Mouse (Mus musculus): ENCODE measurements around the gene Rab31. TPM values are rescaled to one million over a fixed set of nuclear protein-coding genes. Genes with fewer than 3 reads are reported as not detected.

Rab31 gene
- total RNA-seq, 2 experiments from 2014 or later, result 50.2 to 51.1 TPM

DNA sequence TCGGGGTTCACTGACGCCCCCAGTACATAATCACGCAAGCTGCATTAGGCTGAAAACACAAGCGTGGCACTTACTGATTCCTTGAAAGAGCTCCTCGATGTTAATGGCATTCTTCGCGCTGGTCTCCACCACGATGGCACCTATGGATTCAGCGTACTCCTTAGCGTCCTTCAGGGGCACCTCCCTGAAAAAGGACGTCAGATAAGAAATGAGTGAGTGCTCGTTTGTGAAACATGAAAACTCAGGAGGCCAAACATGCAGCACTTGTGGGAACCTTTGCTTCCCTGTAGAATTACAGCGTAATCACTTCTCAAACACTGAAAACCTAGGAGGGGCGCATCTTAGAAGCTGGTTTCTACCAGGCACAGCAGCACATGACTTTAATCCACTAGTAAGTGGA lies 104.8 kb downstream of the Rab31 start:
- DNase-seq (ENCODE audit: low spot score in 2 of 2), result no peak

DNA sequence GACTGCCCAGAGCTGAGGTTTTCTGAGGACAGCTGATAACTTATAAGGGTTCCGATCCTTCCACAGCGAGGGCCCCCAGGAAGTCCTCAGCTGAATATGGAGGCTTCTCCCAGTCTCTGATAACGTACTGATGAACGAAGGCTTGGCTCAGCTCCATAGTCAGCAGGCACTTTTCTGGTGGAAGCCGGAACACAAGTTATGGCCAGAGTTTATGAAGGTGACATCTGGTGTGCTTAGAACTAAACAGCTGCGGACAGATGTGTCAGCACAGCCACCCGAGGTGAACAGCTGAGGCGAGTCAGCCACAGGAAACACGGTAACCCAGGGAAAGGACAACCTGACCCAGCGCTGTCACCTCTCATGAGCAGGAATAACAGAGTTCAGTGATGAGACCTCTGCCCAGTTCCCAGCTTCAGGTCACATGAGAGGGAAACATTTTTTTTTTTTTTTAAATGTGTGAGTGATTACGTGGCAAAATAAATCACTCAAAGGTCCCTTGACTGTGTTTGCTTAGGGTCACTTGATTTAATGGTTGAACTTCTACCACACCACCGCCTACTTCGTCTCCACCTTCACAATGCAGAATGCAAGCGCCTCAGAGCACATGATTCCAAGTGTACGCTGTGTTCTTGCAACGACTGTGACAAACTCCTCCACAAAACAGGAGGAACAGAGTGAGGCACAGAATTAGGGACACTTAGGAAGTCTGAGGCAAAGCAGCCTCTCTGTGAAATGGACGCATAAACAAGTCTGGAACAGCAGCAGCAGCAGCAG lies 106.0 kb downstream of the Rab31 start:
- DNase-seq (ENCODE audit: low spot score in 2 of 2), result peak; percentile 38 to 48

DNA sequence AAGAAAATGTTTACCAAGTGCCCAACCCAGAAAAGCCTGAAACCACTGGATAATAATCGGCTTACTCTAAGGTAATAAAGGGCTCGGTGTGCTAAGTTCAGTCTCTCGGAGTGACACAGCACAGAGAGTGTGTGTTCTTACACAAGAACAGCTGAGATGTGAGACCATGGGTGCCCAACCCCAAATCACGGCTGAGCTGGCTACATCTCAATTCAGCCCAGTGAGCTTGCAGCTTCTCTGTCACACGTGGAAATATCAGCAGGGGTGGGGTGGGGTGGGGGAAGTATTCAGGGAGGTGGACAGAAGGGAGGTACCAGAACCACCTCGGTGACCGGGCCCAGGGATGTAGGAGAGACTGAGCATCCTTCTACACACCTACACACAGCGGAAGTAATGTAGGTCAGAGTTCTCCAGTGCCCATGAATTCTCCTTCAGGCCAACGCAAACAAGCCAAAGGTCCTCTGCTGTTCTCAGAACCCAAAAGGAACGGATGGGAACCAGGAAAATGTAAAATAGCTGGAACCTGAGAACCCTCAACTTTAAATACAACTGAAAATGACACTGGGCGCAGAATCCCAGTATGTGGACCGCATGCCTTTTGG lies 106.7 kb downstream of the Rab31 start:
- DNase-seq (ENCODE audit: low spot score in 2 of 2), result no peak

DNA sequence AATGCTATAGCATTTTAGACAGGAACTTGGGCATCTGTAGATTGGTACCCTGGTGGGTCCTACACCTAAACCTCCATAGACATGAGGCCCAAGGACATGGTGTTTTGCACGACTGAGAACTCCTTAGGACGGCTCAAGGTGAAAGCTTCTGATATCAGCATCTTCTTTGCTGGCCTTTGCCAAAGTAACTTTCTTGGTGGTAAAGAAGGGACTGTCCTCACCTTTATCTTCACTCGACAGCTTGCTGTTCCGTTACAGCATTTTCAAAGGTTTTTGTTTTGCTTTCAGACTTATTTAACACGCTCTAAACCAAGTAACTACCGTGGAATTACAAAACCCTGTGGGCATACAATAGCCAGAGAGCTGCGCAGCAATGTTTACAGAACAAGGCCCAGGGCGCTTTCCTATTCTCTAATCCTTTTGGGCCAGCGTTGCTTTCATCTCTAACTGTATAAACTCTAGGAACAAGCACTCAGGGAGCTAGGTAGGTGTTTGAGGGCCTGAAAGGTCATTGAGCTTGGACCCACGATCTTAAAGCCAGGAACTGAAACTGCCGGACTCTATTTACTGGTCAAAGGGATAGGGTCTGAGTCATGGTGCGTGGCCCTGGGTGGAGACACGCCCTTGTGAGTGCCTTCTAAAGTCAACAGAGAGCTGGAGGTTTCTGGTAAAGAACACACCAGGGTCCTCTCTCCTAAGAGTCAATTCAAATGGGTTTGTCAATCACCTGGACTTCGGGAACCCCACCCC lies 109.0 kb downstream of the Rab31 start:
- no peak for DNase-seq (ENCODE audit: low spot score in 2 of 2)

DNA sequence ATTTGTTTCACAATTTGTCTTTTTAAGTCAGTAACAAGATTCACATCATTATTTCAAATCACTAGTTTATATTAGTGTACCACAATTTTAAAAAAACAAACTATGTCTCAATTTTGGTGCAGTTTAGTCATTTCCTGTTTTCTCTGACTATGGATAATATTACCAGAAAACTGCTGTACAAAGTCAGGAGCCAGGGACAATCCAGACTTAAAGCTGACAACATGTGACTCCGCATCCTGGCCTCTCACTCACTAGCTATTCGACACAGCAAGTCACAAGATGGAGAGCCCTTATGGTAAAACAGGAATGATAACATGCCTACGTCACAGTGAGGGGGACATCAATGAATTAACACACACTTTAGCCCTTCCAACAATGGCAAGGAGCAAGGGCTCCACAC lies 109.9 kb downstream of the Rab31 start:
- DNase-seq (ENCODE audit: low spot score in 2 of 2), result no peak

DNA sequence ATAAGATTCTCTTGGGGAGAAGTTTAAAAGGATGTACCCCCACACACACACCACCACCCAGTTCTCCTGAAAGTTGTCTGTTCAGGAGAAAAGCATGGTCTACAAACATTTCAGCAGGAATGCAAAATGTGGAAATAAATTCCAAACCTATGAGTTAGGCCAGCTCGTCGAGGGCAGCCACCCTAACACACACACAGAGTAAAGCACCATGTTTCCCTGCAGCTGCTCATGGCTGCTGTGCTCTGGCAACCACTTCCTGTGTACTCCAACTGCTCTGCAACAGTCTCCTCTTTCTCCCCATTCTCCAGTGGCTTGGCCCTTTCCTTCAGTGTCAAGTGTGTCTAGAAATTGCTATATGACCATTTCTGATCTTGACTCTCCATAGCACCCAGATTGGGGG lies 114.1 kb downstream of the Rab31 start:
- DNase-seq (ENCODE audit: low spot score in 2 of 2), result no peak

DNA sequence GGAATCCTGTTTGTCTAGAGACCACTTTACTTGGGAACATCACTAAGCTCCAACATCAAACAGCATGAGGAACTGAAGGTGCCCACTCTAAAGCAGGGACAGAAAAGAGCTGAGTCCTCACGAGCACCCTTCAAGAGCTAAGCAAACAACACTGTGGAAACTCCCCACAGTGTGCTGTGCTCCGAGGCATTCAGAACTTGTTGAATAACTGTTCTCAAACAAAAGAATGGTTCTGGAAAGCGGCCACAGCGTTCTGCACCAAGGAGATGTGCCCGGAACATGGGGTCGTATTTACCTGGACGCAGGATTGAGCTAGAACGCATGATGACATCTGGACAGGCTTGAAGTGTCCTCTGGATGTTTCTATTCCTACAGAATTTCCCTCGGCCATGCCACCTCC lies 114.6 kb downstream of the Rab31 start:
- DNase-seq (ENCODE audit: low spot score in 2 of 2), result no peak

DNA sequence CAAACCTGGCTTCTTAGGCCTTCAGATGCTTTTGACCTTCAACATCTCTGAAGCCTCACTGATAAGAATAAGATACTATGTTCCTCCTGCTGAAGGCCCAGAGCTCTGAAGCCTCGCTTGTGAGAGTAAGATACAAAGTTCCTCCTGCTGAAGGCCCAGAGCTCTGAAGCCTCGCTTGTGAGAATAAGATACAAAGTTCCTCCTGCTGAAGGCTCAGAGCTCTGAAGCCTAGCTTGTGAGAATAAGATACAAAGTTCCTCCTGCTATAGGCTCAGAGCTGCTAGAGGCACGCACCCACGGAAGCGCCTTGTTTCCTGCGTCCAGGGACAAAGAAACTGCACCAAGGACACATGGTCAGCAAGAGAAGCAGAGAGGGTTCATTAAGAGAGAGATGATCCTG lies 115.8 kb downstream of the Rab31 start:
- no peak for DNase-seq (ENCODE audit: low spot score in 2 of 2)

DNA sequence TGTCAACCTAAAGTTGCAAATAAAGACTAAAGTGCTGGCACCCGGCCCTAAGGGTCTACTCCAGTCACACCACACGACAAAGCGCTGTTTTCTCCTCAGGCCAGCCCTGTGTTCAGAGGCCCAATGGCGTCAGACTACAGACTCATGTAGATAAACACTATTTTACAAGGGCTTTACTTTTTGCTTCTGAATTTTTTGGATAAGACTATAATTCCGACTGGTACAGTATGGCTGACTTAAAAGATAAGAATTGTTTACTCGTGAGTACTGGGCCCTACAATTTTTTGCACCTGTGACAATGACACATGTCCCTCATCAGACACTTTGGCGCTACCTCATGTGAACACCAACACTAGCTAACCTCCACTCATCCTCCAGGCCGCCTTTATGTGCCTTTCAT lies 116.5 kb downstream of the Rab31 start:
- DNase-seq (ENCODE audit: low spot score in 2 of 2), result no peak

DNA sequence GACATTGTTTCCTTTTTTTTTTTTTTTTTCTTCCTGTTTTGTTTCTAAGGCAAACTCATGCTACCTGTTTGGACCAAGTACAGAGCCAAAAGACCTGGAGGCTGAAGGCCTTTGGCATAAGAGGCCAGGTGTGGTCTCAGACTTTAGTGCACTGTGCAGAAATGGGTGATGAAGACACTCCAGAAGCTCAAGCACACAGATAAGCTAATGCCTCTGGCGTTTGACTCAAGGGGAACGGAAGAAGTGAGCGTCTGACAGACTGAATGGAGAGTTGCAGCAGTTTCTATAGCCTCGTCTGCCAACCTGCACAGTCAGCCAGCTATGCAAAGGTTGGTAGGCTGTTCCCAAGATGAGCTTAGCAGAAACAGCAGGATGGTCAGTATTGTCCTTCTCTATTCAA lies 116.9 kb downstream of the Rab31 start:
- no peak for DNase-seq (ENCODE audit: low spot score in 2 of 2)

DNA sequence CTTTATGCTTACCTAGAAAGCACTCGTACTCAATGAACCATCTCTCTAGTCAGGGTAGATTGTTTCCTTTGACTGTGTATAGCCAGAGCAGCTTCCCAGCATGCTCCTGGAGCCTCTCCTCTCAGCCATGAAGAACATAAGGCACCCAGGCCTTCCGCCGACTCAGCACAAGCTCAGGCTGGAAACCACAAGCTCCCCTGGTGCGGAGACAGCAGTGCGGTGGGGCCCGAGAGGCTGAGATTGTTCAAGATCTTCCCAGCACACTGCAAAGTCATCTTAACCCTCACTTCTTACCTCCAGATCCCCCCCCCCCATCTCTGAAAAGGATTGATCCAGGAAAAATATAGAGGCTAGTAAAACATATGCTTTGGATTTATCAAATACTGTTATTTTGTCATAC lies 122.0 kb downstream of the Rab31 start:
- no peak for DNase-seq (ENCODE audit: low spot score in 2 of 2)

DNA sequence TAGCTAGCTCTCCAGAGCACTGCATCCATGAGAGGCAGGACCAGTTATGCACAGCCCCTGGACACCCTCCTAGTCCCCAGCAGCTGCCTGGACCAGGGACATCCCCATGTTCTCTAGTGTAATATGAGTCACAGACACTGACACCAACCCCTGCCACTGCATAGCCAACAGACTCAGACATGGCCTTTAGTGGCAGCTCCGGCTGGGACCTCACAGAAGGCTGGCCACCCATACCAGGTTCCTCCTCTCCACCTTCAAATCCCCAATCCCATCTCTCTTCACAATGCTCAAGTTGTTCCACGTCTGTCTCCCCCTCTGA lies 123.4 kb downstream of the Rab31 start:
- no peak for DNase-seq (ENCODE audit: low spot score in 2 of 2)

DNA sequence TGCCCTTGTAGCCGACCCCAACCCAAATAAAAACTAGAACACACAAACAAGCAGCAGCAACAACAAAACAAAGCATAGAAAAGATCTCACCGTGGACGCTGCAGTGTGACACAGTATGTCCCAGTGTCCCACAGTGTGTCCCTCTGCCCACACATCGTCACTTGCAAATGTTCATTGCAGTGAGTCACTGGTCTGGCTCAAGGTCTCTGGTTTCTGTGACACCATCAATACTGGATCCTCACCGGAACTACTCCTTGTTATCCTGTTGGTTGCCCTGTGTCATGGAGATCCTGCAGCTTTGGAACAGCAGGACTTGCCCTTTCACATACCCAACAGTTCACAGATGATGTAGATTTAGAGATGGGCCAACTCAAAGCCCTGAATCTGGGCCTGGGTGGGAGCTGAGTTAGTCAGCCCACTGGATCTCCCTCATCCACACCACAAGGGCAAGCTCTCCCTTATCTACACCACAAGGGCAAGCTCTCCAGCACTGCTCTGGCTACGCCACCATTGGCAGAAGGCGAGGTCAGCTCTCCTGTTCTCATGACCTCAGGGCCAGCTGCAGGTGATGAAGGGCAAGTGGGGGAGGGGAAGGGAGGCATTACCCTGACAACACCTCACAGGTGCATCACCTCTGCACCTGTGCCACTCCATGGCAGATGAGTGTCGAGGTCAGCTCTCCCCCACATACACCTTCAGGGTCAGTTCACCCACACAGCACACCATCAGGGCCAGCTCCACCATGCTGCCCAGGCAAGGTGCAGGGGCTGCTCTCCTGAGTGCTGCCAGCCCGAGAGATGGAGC lies 124.0 kb downstream of the Rab31 start:
- DNase-seq (ENCODE audit: low spot score in 2 of 2), result no peak

DNA sequence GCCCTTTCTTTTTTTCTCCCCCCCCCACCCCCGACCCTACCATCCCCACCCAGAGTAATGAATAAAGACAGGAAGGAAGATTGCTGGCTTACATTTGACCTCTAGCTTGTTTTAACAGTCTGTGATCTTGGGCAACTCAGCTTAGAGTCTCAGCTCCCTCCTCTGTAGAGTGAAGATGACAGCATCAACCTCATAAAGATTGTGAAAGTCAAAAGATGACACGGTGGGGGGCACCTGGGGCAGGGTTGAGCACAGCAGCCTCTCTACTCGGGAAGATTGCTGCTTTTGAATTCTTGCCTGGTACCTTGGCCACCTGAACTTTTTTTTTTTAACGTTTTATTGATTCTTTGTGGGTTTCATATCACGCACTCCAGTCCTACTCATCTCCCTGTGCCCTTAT lies 124.6 kb downstream of the Rab31 start:
- DNase-seq (ENCODE audit: low spot score in 2 of 2), result no peak

DNA sequence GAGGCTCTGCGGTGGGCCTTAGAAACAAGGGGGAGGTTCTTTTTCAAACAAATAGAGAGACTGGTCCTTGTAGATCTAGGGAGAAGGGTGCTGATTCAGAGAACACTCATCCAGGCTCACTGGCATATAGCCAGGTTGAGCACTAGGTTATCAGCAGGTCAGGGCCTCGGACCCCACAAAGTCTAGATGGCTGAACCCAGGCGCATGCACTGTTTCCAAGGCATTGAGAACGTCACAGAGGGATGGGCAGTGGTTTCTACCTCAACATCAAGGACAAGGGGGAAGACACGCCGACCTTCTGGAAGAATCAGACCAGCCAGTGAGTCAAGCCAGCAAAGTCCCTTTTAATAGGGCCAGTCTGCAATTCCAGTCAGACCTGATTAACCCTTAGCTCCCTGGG lies 125.3 kb downstream of the Rab31 start:
- no peak for DNase-seq (ENCODE audit: low spot score in 2 of 2)

DNA sequence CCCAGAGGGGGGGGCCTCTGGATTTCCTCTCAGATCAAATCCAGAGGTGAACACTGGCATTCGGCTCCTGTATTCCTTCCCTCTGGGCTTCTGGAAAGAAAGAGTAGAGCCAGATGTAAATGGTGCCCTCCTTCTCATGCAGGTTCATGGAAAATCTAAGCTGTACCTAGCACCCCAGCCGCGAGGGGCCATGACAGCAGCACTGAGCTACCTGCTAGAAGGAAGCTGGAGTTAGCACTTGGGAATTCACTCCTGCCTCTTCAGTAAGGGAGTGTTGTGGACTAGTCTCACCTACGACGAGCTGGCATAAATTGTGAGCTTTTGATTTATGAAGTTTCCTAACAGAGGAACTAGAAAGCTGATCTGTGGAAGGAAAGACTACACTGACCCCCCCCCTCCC lies 129.0 kb downstream of the Rab31 start:
- DNase-seq (ENCODE audit: low spot score in 2 of 2), result no peak

DNA sequence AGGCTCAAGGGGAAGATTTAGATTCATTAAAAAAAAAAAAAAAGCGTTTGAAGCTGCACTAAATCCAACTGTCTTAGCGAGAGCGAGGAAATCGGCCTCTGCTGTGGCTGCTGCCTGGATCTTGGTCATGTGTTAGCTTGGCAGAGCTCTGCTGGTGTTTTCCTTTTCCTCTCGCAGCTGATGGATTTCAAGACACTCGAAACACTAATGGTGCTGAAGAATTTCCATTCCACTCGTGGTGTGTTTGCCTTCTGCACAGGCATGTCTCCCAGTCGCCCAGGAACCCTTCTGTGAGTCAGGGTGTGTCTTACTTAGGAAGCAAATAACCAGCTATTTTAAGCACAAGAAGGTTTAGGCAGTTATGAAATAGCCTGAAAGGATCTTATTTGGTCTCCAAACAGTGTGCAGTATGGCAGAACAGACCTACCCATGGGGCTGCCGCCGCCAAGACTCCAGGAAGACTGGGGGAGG lies 129.5 kb downstream of the Rab31 start:
- DNase-seq (ENCODE audit: low spot score in 2 of 2), result peak; percentile 53 to 65

DNA sequence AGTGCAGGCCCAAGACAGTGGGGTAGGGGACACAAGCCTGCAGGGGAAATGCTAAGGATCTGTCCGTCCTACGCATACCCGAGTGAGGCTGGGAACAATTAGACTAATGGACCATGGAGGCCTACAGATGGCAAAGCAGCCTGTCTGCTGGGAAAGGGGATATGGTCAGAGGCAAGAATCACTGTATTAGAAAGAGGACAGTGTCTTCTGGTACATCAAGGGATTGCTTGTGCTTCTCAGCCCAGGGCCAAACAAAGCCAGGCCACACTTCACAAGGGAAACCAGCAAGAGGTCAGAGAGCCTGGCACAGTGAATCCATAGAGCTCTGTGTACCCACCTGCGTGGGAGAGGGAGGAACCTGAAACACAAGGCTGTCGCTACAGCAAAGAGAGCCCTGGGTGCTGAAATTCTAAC lies 130.0 kb downstream of the Rab31 start:
- no peak for DNase-seq (ENCODE audit: low spot score in 2 of 2)

DNA sequence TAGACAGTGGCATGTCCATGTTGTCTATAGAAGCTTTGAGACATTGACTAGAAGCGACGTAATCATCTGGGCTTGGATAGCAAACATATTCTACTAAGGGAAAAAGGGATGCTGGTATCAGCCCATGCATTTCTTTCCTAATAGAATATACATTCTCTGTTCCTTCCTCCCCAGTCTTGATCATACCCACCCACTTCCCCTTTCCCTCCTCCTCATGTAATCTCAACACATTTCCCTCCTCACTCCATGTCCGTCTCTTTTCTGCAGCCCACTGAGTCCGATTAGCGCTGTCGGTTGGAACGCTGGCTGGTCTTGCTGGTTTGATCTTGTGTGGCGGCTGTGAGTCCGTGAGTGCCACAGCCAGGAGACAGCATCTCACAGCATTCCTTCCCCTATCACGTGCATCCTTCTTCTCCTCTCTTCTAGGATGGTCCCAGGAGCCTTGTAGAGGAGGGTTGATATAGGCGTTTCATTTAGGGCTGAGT lies 130.8 kb downstream of the Rab31 start, which contains the start of gene Txndc2:
Txndc2 (minus strand) TSS at position 435 of the 485 bp plus-strand sequence.
- no peak for DNase-seq (ENCODE audit: low spot score in 2 of 2)

DNA sequence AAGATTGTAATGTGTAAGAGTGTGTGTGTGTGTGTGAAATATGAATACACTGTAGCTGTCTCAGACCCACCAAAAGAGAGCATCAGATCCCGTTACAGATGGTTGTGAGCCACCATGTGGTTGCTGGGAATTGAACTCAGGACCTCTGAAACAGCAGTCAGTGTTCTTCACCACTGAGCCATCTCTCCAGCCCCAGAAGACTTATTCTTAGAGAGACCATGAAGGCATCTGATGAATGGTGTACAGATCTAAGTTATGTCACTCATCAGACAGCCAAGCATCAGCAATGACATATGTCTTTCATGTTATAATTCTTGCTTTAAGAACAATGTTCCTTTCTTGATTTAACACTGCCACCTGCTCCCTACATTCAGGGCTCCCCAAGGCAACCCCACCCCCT lies 133.4 kb downstream of the Rab31 start:
- DNase-seq (ENCODE audit: low spot score in 2 of 2), result no peak

DNA sequence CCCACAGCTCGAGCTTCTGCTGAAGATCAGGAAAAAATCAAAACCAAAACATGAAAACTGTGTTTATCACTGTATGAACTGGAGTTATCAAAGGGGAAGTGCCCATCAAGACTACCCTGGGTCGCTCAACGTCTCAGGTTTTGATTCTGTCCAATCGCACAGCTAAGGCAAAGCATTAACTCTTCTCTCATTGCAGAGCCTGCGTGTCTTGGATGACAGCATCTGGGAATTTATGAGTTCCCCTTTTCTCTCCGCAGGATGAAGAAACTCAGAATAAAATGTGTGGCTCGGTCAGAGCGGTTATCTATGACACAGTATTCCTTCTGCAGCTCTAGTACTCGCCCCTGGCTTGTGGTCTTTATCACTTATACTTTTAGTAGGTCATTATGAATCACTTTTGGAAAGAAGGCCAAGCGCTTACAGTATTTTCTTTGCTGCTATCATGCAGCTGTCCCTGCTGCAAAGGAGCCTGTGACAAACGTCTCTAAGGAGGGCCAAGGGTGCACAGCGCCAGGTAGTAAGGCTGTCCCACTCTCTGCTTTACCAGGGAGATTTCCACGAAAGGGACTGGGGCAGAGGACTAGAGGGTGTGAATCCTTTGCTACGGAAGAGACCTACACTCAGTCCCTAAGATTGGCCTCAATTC lies 136.7 kb downstream of the Rab31 start:
- no peak for DNase-seq (ENCODE audit: low spot score in 2 of 2)

Data from left cerebral cortex, adult 18-20 months (tissue).